ENCODE assay signal across 8 mouse cellular contexts in the genomic region with DNA sequence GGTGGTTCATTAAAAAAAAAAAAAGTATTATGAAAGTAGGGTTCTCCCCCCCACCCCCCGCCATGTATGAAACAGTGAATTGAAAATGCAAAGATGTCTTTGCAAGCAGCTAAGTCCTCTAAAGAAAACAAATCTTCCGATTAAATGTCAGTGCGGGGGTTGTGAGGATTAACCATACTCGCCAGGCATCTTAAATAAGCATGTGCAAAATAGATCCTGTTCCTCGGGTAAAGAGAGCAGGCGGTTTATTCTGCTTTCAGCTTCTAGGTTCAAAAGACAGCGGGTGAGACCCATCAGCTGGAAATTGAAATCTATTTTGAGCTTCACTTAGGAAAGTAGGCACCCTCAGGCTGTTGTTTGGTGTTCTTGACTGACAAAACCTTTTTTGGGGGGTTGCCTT. TPM values are rescaled to one million over a fixed set of nuclear protein-coding genes. Genes with fewer than 3 reads are reported as not detected.
DNase-seq lines count a peak whose midpoint lies in the region; ATAC-seq and TF ChIP-seq lines count a peak whose summit lies in the region.

No protein-coding gene starts in this region.

- 35% methylated on average over 7 of the region's 7 CpGs for WGBS in lung, embryonic 14.5 days
- 21% methylated on average over 7 of the region's 7 CpGs for WGBS in embryonic facial prominence, embryonic 15.5 days
- 55% methylated on average over 7 of the region's 7 CpGs for WGBS in intestine, postnatal 0 days
- WGBS in neural tube, embryonic 15.5 days: 48% methylated on average over 7 of the region's 7 CpGs

- H3K9me3 ChIP-seq in lung, embryonic 14.5 days (ENCODE audit: low read depth, low read length): no peaks in the 10 kb centered on the region
- no peaks in the 10 kb centered on the region for H3K9me3 ChIP-seq in embryonic facial prominence, embryonic 15.5 days (replicated peaks)
- no peaks in the 10 kb centered on the region for H3K9me3 ChIP-seq in intestine, postnatal 0 days (ENCODE audit: control insufficient read depth)
- no peaks in the 10 kb centered on the region for H3K9me3 ChIP-seq in neural tube, embryonic 15.5 days (replicated peaks)

- TF ChIP-seq CTCF in lung, embryonic 14.5 days (IDR thresholded peaks at IDR 0.05; ENCODE audit: low read depth): no peak
- no peak for TF ChIP-seq CTCF in intestine, postnatal 0 days (IDR thresholded peaks at IDR 0.05; ENCODE audit: low read depth)

- peak overlapping the region; percentile 92 for H3K4me3 ChIP-seq in lung, embryonic 14.5 days (ENCODE audit: low read depth, low read length)
- H3K4me3 ChIP-seq in embryonic facial prominence, embryonic 15.5 days (replicated peaks): peak overlapping the region; percentile 94
- peak overlapping the region; percentile 90; the same call in 1 of the 2 replicates for H3K4me3 ChIP-seq in intestine, postnatal 0 days (ENCODE audit: low read depth, low read length)
- H3K4me3 ChIP-seq in neural tube, embryonic 15.5 days (replicated peaks): peak overlapping the region; percentile 78

- peak overlapping the region; percentile 90; the same call in 1 of the 2 replicates for H3K9ac ChIP-seq in lung, embryonic 14.5 days
- H3K9ac ChIP-seq in embryonic facial prominence, embryonic 15.5 days: peak overlapping the region; percentile 80; the same call in 1 of the 2 replicates
- H3K9ac ChIP-seq in intestine, postnatal 0 days (ENCODE audit: low read depth, low read length): peak overlapping the region; percentile 94; the same call in 1 of the 2 replicates
- peak overlapping the region; percentile 86 for H3K9ac ChIP-seq in neural tube, embryonic 15.5 days (replicated peaks)

- no peak overlapping the region for H3K27ac ChIP-seq in lung, embryonic 14.5 days (ENCODE audit: low read depth)
- H3K27ac ChIP-seq in embryonic facial prominence, embryonic 15.5 days (replicated peaks): no peak overlapping the region
- no peak overlapping the region for H3K27ac ChIP-seq in intestine, postnatal 0 days (ENCODE audit: low read depth, low read length)
- no peak overlapping the region for H3K27ac ChIP-seq in neural tube, embryonic 15.5 days (replicated peaks)

- no peaks in the 10 kb centered on the region for H3K27me3 ChIP-seq in lung, embryonic 14.5 days (ENCODE audit: insufficient read depth, low read length)
- H3K27me3 ChIP-seq in embryonic facial prominence, embryonic 15.5 days: no peaks in the 10 kb centered on the region
- H3K27me3 ChIP-seq in intestine, postnatal 0 days (replicated peaks; ENCODE audit: control insufficient read depth, insufficient read depth, low read length): no peaks in the 10 kb centered on the region
- no peaks in the 10 kb centered on the region for H3K27me3 ChIP-seq in neural tube, embryonic 15.5 days (replicated peaks)

- ATAC-seq in lung, embryonic 14.5 days (ENCODE audit: insufficient read depth): no peak
- no peak for ATAC-seq in embryonic facial prominence, embryonic 15.5 days (ENCODE audit: insufficient number of reproducible peaks, low FRiP score, low TSS enrichment, low read depth)
- no peak for ATAC-seq in intestine, postnatal 0 days
- ATAC-seq in neural tube, embryonic 15.5 days (ENCODE audit: low FRiP score): no peak

- H3K36me3 ChIP-seq in lung, embryonic 14.5 days (ENCODE audit: insufficient read depth): 0 out of 2 replicates have a peak, but pooled peaks cover 4% of the 10 kb centered on the region
- no peaks in the 10 kb centered on the region for H3K36me3 ChIP-seq in embryonic facial prominence, embryonic 15.5 days
- no peaks in the 10 kb centered on the region for H3K36me3 ChIP-seq in intestine, postnatal 0 days (ENCODE audit: control insufficient read depth, insufficient read depth)
- H3K36me3 ChIP-seq in neural tube, embryonic 15.5 days: no peaks in the 10 kb centered on the region

- H3K4me1 ChIP-seq in lung, embryonic 14.5 days (ENCODE audit: insufficient read depth): 0 out of 2 replicates have a peak, but pooled peaks cover 4% of the 10 kb centered on the region
- H3K4me1 ChIP-seq in embryonic facial prominence, embryonic 15.5 days: peaks cover 41% of the 10 kb centered on the region
- peaks cover 5% of the 10 kb centered on the region; the same call in 1 of the 2 replicates for H3K4me1 ChIP-seq in intestine, postnatal 0 days (replicated peaks; ENCODE audit: control insufficient read depth, insufficient read depth, low read length)
- H3K4me1 ChIP-seq in neural tube, embryonic 15.5 days: peaks cover 51% of the 10 kb centered on the region

- peak overlapping the region; percentile 90 for H3K4me2 ChIP-seq in lung, embryonic 14.5 days
- H3K4me2 ChIP-seq in embryonic facial prominence, embryonic 15.5 days (replicated peaks): peak overlapping the region; percentile 76
- peak overlapping the region; percentile 95 for H3K4me2 ChIP-seq in intestine, postnatal 0 days (replicated peaks; ENCODE audit: low read depth)
- peak overlapping the region; percentile 75 for H3K4me2 ChIP-seq in neural tube, embryonic 15.5 days

- DNase-seq in lung, embryonic 14.5 days: no peak
- DNase-seq in lung, postnatal 36 days: no peak
- DNase-seq in adrenal gland, postnatal 10 days: no peak
- no peak for DNase-seq in frontal cortex, postnatal 14 days (ENCODE audit: low spot score in 2 of 2)
- no peak for DNase-seq in spleen, adult 18-20 months

RNA-seq across cellular contexts. Expression of a gene that starts 1.5 kb away (rescaled TPM):
- 59.3 and 61.3 TPM in 2 replicates for polyA plus RNA-seq in lung, embryonic 14.5 days (2014; fragmentation: Nextera tagmentation; extraction: Ambion mirVana)
- polyA plus RNA-seq in embryonic facial prominence, embryonic 15.5 days (2015; fragmentation: Nextera tagmentation; extraction: Ambion mirVana): 60.6 and 61.5 TPM in 2 replicates
- 30.5 and 33.5 TPM in 2 replicates for polyA plus RNA-seq in intestine, postnatal 0 days (2015; fragmentation: Nextera tagmentation; extraction: Ambion mirVana)
- polyA plus RNA-seq in neural tube, embryonic 15.5 days (2015; fragmentation: Nextera tagmentation; extraction: Ambion mirVana): 69.6 and 71.7 TPM in 2 replicates
- 10 to 100 TPM; 43.1 to 50.2 TPM for total RNA-seq in adrenal gland, postnatal 10 days (2021)
